Mouse (Mus musculus) intestine, embryonic 16.5 days (tissue): ENCODE data around the gene Prpf3. TPM values are rescaled to one million over a fixed set of nuclear protein-coding genes. Genes with fewer than 3 reads are reported as not detected.

ENCODE experiments used
- ATAC-seq: fragments of 200-750 bp; cut with Nextera tagmentation; 2 replicates; pipeline ENCODE4 v1.8.0; 2017; ENCODE audit warnings: moderate TSS enrichment, moderate library complexity
- H3K27ac ChIP-seq: fragments of 300-500 bp; sonication (generic); 2 replicates; pipeline ENCODE4 v1.5.1; 2014; ENCODE audit warnings: mild to moderate bottlenecking, low read length
- H3K27me3 ChIP-seq: fragments of 300-500 bp; sonication (generic); replicated peaks from 2 replicates; pipeline ENCODE4 v1.6.1; 2014; ENCODE audit warnings: low read length, control low read depth, mixed read lengths; ENCODE audit not compliant: control insufficient read depth, insufficient read depth
- H3K36me3 ChIP-seq: fragments of 300-500 bp; sonication (generic); 2 replicates; pipeline ENCODE4 v1.6.1; 2014; ENCODE audit warnings: low read length, control low read depth; ENCODE audit not compliant: control insufficient read depth, insufficient read depth
- H3K4me1 ChIP-seq: fragments of 300-500 bp; sonication (generic); 2 replicates; pipeline ENCODE4 v1.6.1; 2014; ENCODE audit warnings: low read length, control low read depth, mixed read lengths; ENCODE audit not compliant: control insufficient read depth, insufficient read depth
- H3K4me2 ChIP-seq: fragments of 300-500 bp; sonication (generic); 2 replicates; pipeline ENCODE4 v1.6.1; 2014; ENCODE audit warnings: low read depth, low read length, control low read depth
- H3K4me3 ChIP-seq: fragments of 300-500 bp; sonication (generic); 2 replicates; pipeline ENCODE4 v1.5.1; 2014; ENCODE audit warnings: mild to moderate bottlenecking, low read length
- H3K9ac ChIP-seq: fragments of 300-500 bp; sonication (generic); 2 replicates; pipeline ENCODE4 v1.6.1; 2014; ENCODE audit warnings: low read depth, low read length
- H3K9me3 ChIP-seq: fragments of 300-500 bp; sonication (generic); 2 replicates; pipeline ENCODE4 v1.6.1; 2016; ENCODE audit warnings: low read length, control low read depth; ENCODE audit not compliant: control insufficient read depth
- WGBS: fragments of 180-500 bp; shearing (Covaris S2); extraction: QIAGEN DNeasy Blood & Tissue Kit; methylation state at CpG from one replicate; pipeline ENCODE4 v1.1.7; 2014; 5-methylcytosine and 5-hydroxymethylcytosine counted together
- polyA plus RNA-seq: library from polyadenylated mRNA; unstranded; fragments of >200 nt; fragmentation: Nextera tagmentation; extraction: Ambion mirVana; gene quantifications from 2 replicates; pipeline ENCODE4 v1.2.1, GENCODE M21; 2015

Prpf3 gene
- polyA plus RNA-seq, 1 experiment from 2014 or later, result 42.0 TPM

GRCm38 (mm10) chr3:95882816-95883425 lies 27.2 kb upstream of the Prpf3 start:
- Histone ChIP-seq H3K36me3 (no peaks in the 10 kb centered on the region), H3K4me3 (peak overlapping the region; percentile 61), H3K9me3 (no peaks in the 10 kb centered on the region), H3K27me3 (no peaks in the 10 kb centered on the region), H3K27ac (peak overlapping the region; percentile 65), H3K9ac (peak overlapping the region; percentile 45), H3K4me2 (peak overlapping the region; percentile 98), H3K4me1 (peaks cover 10% of the 10 kb centered on the region)
- no peak for ATAC-seq
- 1% methylated on average over 24 of the region's 24 CpGs for WGBS

GRCm38 (mm10) chr3:95881979-95882815 lies 26.5 kb upstream of the Prpf3 start, which contains the start of gene Ciart:
TSS of gene Ciart (minus strand) at chr3:95882251.
- H3K4me2 ChIP-seq, result peak within 1 kb of the TSS; percentile 98
- no peaks in the 10 kb centered on the region for H3K9me3 ChIP-seq
- peaks cover 10% of the 10 kb centered on the region for H3K4me1 ChIP-seq
- peak within 1 kb of the TSS; percentile 65 for H3K27ac ChIP-seq
- WGBS, result under 1% methylated on average over 66 of the region's 66 CpGs
- no peaks in the 10 kb centered on the region for H3K27me3 ChIP-seq
- peak; percentile 98 for ATAC-seq
- H3K36me3 ChIP-seq, result no peaks in the 10 kb centered on the region
- peak within 1 kb of the TSS; percentile 61 for H3K4me3 ChIP-seq
- H3K9ac ChIP-seq, result peak within 1 kb of the TSS; percentile 65

DNA sequence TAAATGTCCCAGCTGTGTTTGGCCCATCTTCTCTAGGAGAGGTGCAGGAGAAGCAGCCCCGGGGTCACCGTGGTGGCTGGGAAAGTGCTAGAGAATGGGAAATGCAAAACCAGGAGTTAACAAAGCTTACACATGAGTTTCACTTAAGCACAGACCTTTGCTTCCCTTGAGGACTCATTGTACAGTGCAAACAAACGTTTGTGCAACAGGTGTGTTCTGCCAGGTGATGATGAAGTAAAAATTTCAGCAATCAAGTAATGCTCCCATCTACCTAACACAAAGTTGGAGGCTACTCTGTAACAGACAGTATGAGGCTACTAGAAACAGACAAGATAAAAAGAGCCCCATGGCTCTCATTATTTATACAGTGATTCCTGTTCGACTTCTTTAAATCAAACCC lies 23.4 kb upstream of the Prpf3 start:
- no peaks in the 10 kb centered on the region for H3K9me3 ChIP-seq
- H3K36me3 ChIP-seq, result no peaks in the 10 kb centered on the region
- ATAC-seq, result no peak
- no peak overlapping the region for H3K27ac ChIP-seq
- H3K4me3 ChIP-seq, result no peak overlapping the region
- peaks cover 10% of the 10 kb centered on the region for H3K4me1 ChIP-seq
- H3K9ac ChIP-seq, result no peak overlapping the region
- WGBS, result 87% methylated on average over 4 of the region's 4 CpGs
- H3K4me2 ChIP-seq, result no peak overlapping the region
- H3K27me3 ChIP-seq, result no peaks in the 10 kb centered on the region

DNA sequence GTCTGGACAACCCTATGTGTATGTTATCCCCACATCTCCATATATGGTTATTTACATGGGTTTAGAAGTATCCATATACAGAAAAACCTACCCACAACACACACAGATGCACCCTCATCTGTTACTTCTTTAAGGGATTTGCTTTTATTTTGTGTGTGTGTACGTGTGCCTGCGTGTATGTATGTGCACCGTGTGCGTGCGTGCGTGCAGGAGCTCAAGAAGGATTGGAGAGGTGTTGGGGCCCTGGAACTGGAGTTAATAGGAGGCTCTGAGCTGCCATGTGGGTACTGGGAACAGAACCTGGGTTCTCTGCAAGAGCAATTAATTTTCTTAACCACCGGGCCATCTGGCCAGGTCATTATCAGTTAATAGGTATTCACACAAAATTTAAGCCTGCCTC lies 16.4 kb upstream of the Prpf3 start:
- Histone ChIP-seq H3K4me1 (peaks cover 8% of the 10 kb centered on the region; the same call in 1 of the 2 replicates), H3K4me3 (peak overlapping the region; percentile 72), H3K9ac (peak overlapping the region; percentile 90), H3K4me2 (peak overlapping the region; percentile 54), H3K36me3 (no peaks in the 10 kb centered on the region), H3K27ac (no peak overlapping the region), H3K9me3 (no peaks in the 10 kb centered on the region), H3K27me3 (no peaks in the 10 kb centered on the region)
- no peak for ATAC-seq
- WGBS, result 68% methylated on average over 7 of the region's 7 CpGs

- peak within 1 kb of the TSS; percentile 54 for H3K4me2 ChIP-seq
- peak within 1 kb of the TSS; percentile 90 for H3K27ac ChIP-seq
- H3K9ac ChIP-seq, result peak within 1 kb of the TSS; percentile 90
- H3K4me1 ChIP-seq, result peaks cover 8% of the 10 kb centered on the region; the same call in 1 of the 2 replicates
- no peaks in the 10 kb centered on the region for H3K9me3 ChIP-seq
- peak; percentile 98 for ATAC-seq
- WGBS, result under 1% methylated on average over 33 of the region's 33 CpGs
- H3K4me3 ChIP-seq, result peak within 1 kb of the TSS; percentile 72
- no peaks in the 10 kb centered on the region for H3K36me3 ChIP-seq
- no peaks in the 10 kb centered on the region for H3K27me3 ChIP-seq
Observed at GRCm38 (mm10) chr3:95871392-95871867, 15.7 kb upstream of the Prpf3 start, which contains the start of gene Mrps21. TSS of gene Mrps21 (minus strand) at chr3:95871519.

DNA sequence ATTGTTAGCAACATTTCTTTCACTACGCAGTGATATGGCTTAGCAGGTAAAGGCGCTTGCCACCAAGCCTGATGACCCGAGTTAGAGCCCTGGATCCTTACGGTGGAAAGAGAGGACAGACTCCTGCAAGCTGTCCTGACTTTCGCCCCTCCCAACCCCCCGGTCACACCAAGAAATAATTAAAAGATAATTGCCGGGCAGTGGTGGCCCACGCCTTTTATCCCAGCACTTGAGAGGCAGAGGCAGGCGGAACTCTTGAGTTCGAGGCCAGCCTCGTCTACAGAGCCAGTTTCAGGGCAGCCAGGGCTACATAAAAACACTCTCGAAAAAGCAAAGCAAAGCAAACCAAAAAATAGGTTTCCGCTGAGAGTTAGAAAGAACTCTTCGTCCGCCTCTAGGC lies 15.3 kb upstream of the Prpf3 start:
- Histone ChIP-seq H3K9me3 (no peaks in the 10 kb centered on the region), H3K9ac (peak overlapping the region; percentile 90), H3K27me3 (no peaks in the 10 kb centered on the region), H3K27ac (peak overlapping the region; percentile 90), H3K4me3 (peak overlapping the region; percentile 72), H3K36me3 (no peaks in the 10 kb centered on the region), H3K4me1 (peaks cover 8% of the 10 kb centered on the region; the same call in 1 of the 2 replicates), H3K4me2 (peak overlapping the region; percentile 54)
- 4% methylated on average over 15 of the region's 15 CpGs for WGBS
- ATAC-seq, result peak; percentile 57

DNA sequence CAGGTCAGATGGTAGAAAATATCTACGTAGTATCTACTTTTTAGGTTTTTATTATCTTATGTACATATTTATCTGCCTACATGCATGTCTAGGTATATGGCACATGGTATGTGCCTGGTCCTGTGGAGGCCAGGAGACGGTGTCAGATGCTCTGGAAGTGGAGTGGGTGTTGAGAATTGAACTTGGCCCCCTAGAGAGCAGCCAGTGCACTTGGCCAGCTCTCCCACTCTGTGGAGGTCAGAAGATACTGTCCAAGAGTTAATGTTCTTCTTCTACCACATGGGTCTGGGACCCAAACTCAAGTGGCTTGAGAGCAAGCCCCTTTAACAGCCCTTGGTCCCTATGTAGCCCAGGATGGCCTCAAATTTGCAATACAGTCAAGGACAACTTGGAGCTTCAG lies 11.7 kb upstream of the Prpf3 start:
- H3K9me3 ChIP-seq, result no peaks in the 10 kb centered on the region
- H3K9ac ChIP-seq, result no peak overlapping the region
- no peak overlapping the region for H3K4me2 ChIP-seq
- no peak overlapping the region for H3K4me3 ChIP-seq
- H3K36me3 ChIP-seq, result no peaks in the 10 kb centered on the region
- no peak for ATAC-seq
- H3K27ac ChIP-seq, result no peak overlapping the region
- no peaks in the 10 kb centered on the region for H3K27me3 ChIP-seq
- peaks cover 8% of the 10 kb centered on the region; the same call in 1 of the 2 replicates for H3K4me1 ChIP-seq
- 93% methylated on average over 2 of the region's 2 CpGs for WGBS

DNA sequence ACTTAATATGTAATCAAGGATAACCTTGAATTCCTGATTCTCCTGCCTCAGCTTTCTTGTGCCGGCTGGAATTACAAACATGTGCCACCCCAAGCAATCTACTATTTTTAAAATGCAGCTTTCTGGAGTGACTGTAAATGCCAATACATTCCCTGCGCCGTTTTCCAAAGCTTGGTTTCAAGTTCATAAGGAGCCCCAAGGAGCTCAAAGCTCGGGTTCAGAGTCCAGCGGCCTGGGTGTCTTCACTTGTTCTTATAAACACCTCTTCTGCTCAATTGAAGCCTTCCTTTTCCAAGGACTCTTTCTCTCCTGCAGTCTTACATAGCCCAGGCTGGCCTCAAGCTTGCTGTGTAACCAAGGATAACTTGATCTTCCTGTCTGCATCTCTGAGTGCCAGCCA lies 10.4 kb upstream of the Prpf3 start:
- Histone ChIP-seq H3K4me1 (peaks cover 6% of the 10 kb centered on the region; the same call in 1 of the 2 replicates), H3K4me3 (no peak overlapping the region), H3K27me3 (no peaks in the 10 kb centered on the region), H3K9me3 (no peaks in the 10 kb centered on the region), H3K4me2 (no peak overlapping the region), H3K9ac (no peak overlapping the region), H3K27ac (no peak overlapping the region), H3K36me3 (peaks cover 3% of the 10 kb centered on the region; the same call in 1 of the 2 replicates)
- no peak for ATAC-seq
- 85% methylated on average over 5 of the region's 5 CpGs for WGBS

- ATAC-seq, result no peak
- 88% methylated on average over 20 of the region's 20 CpGs for WGBS
- Histone ChIP-seq H3K4me1 (peaks cover 4% of the 10 kb centered on the region; the same call in 1 of the 2 replicates), H3K4me2 (no peak overlapping the region), H3K9ac (no peak overlapping the region), H3K27me3 (no peaks in the 10 kb centered on the region), H3K27ac (no peak overlapping the region), H3K36me3 (peaks cover 3% of the 10 kb centered on the region; the same call in 1 of the 2 replicates), H3K4me3 (no peak overlapping the region), H3K9me3 (no peaks in the 10 kb centered on the region)
Observed at GRCm38 (mm10) chr3:95865571-95865970, 9.9 kb upstream of the Prpf3 start.
